Mouse (Mus musculus) heart, embryonic 11.5 days (tissue): ENCODE data around the gene Slc25a21. TPM values are rescaled to one million over a fixed set of nuclear protein-coding genes. Genes with fewer than 3 reads are reported as not detected.

Experiments used
- ATAC-seq: fragments of 200-750 bp; cut with Nextera tagmentation; replicated peaks from 2 replicates; pipeline ENCODE4 v1.8.0; 2017; ENCODE audit warnings: moderate library complexity; ENCODE audit not compliant: insufficient number of reproducible peaks, low FRiP score, low TSS enrichment
- H3K27ac ChIP-seq: fragments of 300-500 bp; sonication (generic); 2 replicates; pipeline ENCODE4 v1.5.1; 2014; ENCODE audit warnings: mild to moderate bottlenecking, low read depth, low read length
- H3K27me3 ChIP-seq: fragments of 300-500 bp; sonication (generic); 2 replicates; pipeline ENCODE4 v1.6.1; 2014; ENCODE audit warnings: mild to moderate bottlenecking, low read length, mixed read lengths; ENCODE audit not compliant: control insufficient read depth, insufficient read depth
- H3K36me3 ChIP-seq: fragments of 300-500 bp; sonication (generic); 2 replicates; pipeline ENCODE4 v1.6.1; 2014; ENCODE audit warnings: mild to moderate bottlenecking, low read length, moderate library complexity, mixed read lengths; ENCODE audit not compliant: control insufficient read depth, insufficient read depth
- H3K4me1 ChIP-seq: fragments of 300-500 bp; sonication (generic); 2 replicates; pipeline ENCODE4 v1.6.1; 2014; ENCODE audit warnings: low read length; ENCODE audit not compliant: control insufficient read depth, insufficient read depth
- H3K4me2 ChIP-seq: fragments of 300-500 bp; sonication (generic); 2 replicates; pipeline ENCODE4 v1.6.1; 2014; ENCODE audit warnings: mild to moderate bottlenecking, moderate library complexity
- H3K4me3 ChIP-seq: fragments of 300-500 bp; sonication (generic); 2 replicates; pipeline ENCODE4 v1.5.1; 2014; ENCODE audit warnings: low read depth, low read length
- H3K9ac ChIP-seq: fragments of 300-500 bp; sonication (generic); 2 replicates; pipeline ENCODE4 v1.6.1; 2014; ENCODE audit warnings: mild to moderate bottlenecking, low read depth, low read length, moderate library complexity
- H3K9me3 ChIP-seq: fragments of 300-500 bp; sonication (generic); replicated peaks from 2 replicates; pipeline ENCODE4 v1.6.1; 2016; ENCODE audit warnings: low read length; ENCODE audit not compliant: control insufficient read depth
- WGBS: fragments of 180-500 bp; shearing (Covaris S2); extraction: QIAGEN DNeasy Blood & Tissue Kit; methylation state at CpG from one replicate; pipeline ENCODE4 v1.1.7; 2014; ENCODE audit not compliant: insufficient replicate concordance; 5-methylcytosine and 5-hydroxymethylcytosine counted together
- polyA plus RNA-seq: library from polyadenylated mRNA; unstranded; fragments of >200 nt; fragmentation: Nextera tagmentation; extraction: Ambion mirVana; gene quantifications from 2 replicates; pipeline ENCODE4 v1.2.1, GENCODE M21; 2014

The Slc25a21 gene
- 4.1 and 6.4 TPM in 2 replicates for polyA plus RNA-seq

- peaks cover 10% of the 10 kb centered on the region; the same call in 1 of the 2 replicates for H3K27me3 ChIP-seq
- peak; percentile 67 for ATAC-seq
- H3K9me3 ChIP-seq = no peaks in the 10 kb centered on the region
- WGBS = 45% methylated on average over 10 of the region's 10 CpGs
- H3K4me3 ChIP-seq = peak within 1 kb of the TSS; percentile 48
- H3K4me1 ChIP-seq = no peaks in the 10 kb centered on the region; the same call in 1 of the 2 replicates
- H3K36me3 ChIP-seq = no peaks in the 10 kb centered on the region
- H3K27ac ChIP-seq = peak within 1 kb of the TSS; percentile 86
- peak within 1 kb of the TSS; percentile 70 for H3K9ac ChIP-seq
- peak within 1 kb of the TSS; percentile 87 for H3K4me2 ChIP-seq
Measured at GRCm38 (mm10) chr12:57197363-57198026, at the start of gene Slc25a21. Gene Slc25a21 (minus strand): TSS chr12:57197472.

- H3K4me1 ChIP-seq = no peaks in the 10 kb centered on the region
- no peak for ATAC-seq
- H3K36me3 ChIP-seq = peaks cover 8% of the 10 kb centered on the region; the same call in 1 of the 2 replicates
- H3K4me3 ChIP-seq = no peak overlapping the region
- H3K27ac ChIP-seq = no peak overlapping the region
- H3K4me2 ChIP-seq = no peak overlapping the region
- H3K9me3 ChIP-seq = no peaks in the 10 kb centered on the region
- WGBS = 82% methylated on average over 5 of the region's 5 CpGs
- no peaks in the 10 kb centered on the region for H3K27me3 ChIP-seq
- no peak overlapping the region for H3K9ac ChIP-seq
Measured at GRCm38 (mm10) chr12:57243671-57244495, 46.6 kb upstream of the Slc25a21 start.

DNA sequence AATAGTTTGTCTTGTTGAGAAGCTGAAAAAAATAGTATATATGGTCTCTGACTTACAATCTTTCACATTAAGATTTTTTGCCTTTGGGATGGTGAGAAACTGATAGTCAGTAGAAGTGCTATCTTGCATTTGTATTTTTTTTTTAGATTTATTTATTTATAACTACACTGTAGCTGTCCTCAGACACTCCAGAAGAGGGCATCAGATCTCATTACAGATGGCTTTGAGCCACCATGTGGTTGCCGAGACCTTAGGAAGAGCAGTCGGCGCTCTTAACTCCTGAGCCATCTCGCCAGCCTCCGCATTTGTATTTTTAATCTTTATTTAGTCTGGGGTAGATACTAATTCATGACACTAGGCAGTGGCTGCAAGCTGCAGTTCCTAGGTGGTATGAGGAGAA lies 36.1 kb upstream of the Slc25a21 start:
- no peaks in the 10 kb centered on the region for H3K9me3 ChIP-seq
- no peak overlapping the region for H3K4me2 ChIP-seq
- H3K4me1 ChIP-seq = peaks cover 5% of the 10 kb centered on the region; the same call in 1 of the 2 replicates
- no peak overlapping the region for H3K27ac ChIP-seq
- no peak overlapping the region for H3K9ac ChIP-seq
- no peaks in the 10 kb centered on the region for H3K36me3 ChIP-seq
- H3K4me3 ChIP-seq = no peak overlapping the region
- no peaks in the 10 kb centered on the region for H3K27me3 ChIP-seq
- WGBS = 75% methylated on average over 5 of the region's 5 CpGs
- ATAC-seq = no peak

DNA sequence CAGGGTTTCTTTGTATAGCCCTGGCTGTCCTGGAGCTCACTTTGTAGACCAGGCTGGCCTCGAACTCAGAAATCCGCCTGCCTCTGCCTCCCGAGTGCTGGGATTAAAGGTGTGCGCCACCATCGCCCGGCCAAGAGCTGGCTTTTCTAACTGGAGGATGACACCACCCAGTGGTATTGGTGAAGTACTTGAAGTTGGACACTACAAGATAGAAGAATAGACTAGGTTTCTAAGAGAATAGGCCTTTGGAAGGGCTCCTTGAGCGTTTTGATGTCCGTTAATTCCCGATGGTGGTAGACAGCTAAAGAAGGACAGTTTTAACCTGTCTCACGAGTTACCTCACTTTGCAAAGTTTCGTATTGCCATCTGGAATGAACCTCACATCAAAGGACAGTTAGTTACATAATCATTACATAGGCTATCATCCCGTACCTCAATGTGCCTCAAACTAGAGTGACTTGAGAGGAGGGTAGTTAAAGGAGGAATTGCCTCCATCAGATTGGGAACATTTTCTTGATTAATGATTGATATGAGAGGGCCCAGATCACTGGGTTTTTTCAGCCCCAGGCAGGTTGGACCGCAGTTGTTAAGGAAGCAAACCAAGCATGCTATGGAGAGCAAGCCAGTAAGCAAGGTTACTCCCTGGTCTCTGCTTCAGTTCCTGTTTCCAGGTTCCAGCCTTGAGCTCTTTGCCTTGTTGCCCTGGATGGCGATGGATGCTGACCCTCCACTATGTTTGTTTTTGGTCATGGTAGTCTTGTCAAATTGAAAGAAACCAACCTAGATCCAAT lies 34.0 kb upstream of the Slc25a21 start:
- peak overlapping the region; percentile 76 for H3K4me3 ChIP-seq
- no peak for ATAC-seq
- no peaks in the 10 kb centered on the region for H3K36me3 ChIP-seq
- peak overlapping the region; percentile 93 for H3K9ac ChIP-seq
- H3K27me3 ChIP-seq = no peaks in the 10 kb centered on the region
- H3K4me1 ChIP-seq = peaks cover 5% of the 10 kb centered on the region; the same call in 1 of the 2 replicates
- 65% methylated on average over 14 of the region's 14 CpGs for WGBS
- H3K9me3 ChIP-seq = no peaks in the 10 kb centered on the region
- H3K4me2 ChIP-seq = peak overlapping the region; percentile 74
- H3K27ac ChIP-seq = peak overlapping the region; percentile 92; the same call in 1 of the 2 replicates

DNA sequence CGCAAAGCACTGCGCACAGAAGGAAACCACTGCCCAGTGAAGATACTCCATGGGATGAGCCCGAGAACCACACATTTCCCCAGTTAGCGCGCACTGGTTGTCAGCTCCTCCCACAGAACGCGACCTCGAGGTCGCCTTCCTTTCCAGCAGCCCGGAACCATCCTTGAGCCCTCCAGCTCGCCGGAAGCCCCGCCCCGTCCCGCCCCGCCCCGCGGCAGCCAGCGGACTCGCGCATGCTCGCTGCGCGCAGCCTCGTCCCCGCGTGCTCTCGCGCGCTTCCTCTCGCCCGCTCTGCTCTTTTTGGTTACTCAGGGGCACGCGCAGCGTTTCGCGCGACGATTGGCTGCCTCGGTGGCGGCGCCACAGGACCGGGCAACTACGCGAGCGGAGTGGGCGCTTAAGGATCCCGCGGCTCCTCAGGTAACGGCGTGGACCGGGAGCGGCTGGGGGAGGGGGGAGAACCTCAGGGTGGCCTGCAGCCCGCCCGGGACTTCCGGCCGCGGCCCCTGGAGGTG lies 33.0 kb upstream of the Slc25a21 start, which contains the start of the genes Prps1l3 and Mipol1:
TSS of gene Prps1l3 (plus strand) at position 221 of the 515 bp plus-strand sequence.
TSS of gene Mipol1 (plus strand) at position 236 of the 515 bp plus-strand sequence.
- H3K9me3 ChIP-seq = no peaks in the 10 kb centered on the region
- peaks cover 5% of the 10 kb centered on the region; the same call in 1 of the 2 replicates for H3K4me1 ChIP-seq
- H3K36me3 ChIP-seq = no peaks in the 10 kb centered on the region
- under 1% methylated on average over 58 of the region's 58 CpGs for WGBS
- peak within 1 kb of the TSS; percentile 92 for H3K27ac ChIP-seq
- peak; percentile 95 for ATAC-seq
- H3K4me2 ChIP-seq = peak within 1 kb of the TSS; percentile 74
- peak within 1 kb of the TSS; percentile 93 for H3K9ac ChIP-seq
- no peaks in the 10 kb centered on the region for H3K27me3 ChIP-seq
- H3K4me3 ChIP-seq = peak within 1 kb of the TSS; percentile 76

DNA sequence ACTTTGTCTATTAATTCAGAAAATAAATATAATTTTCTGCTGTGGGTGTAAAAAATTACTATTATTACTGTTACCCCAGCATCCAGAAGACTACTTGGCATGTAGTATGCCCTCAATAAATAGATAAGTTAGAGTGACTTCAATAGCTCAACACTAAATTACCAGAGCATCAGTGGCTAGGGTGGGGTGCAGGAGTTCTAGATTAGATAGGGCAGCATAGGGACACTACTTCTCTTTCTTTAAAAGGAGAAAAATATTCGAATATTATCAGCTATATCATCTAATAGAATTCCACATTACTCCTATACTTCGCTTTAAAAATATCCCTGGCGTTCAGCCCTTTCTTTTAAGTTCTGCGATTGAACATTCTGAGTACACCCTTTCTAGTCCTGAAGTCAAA lies 32.4 kb upstream of the Slc25a21 start:
- no peaks in the 10 kb centered on the region for H3K36me3 ChIP-seq
- H3K27me3 ChIP-seq = no peaks in the 10 kb centered on the region
- peaks cover 5% of the 10 kb centered on the region; the same call in 1 of the 2 replicates for H3K4me1 ChIP-seq
- peak overlapping the region; percentile 92 for H3K27ac ChIP-seq
- H3K9ac ChIP-seq = peak overlapping the region; percentile 66; the same call in 1 of the 2 replicates
- H3K9me3 ChIP-seq = no peaks in the 10 kb centered on the region
- peak overlapping the region; percentile 74 for H3K4me2 ChIP-seq
- peak overlapping the region; percentile 76 for H3K4me3 ChIP-seq
- ATAC-seq = no peak
- WGBS = 28% methylated on average over 4 of the region's 4 CpGs

- Histone ChIP-seq H3K4me2 (no peak overlapping the region), H3K4me3 (no peak overlapping the region), H3K27me3 (no peaks in the 10 kb centered on the region), H3K9ac (no peak overlapping the region), H3K9me3 (no peaks in the 10 kb centered on the region), H3K27ac (no peak overlapping the region), H3K4me1 (peaks cover 5% of the 10 kb centered on the region; the same call in 1 of the 2 replicates), H3K36me3 (no peaks in the 10 kb centered on the region)
- 82% methylated on average over 4 of the region's 8 CpGs for WGBS
- ATAC-seq = no peak
Measured at GRCm38 (mm10) chr12:57227776-57228175, 30.5 kb upstream of the Slc25a21 start.

DNA sequence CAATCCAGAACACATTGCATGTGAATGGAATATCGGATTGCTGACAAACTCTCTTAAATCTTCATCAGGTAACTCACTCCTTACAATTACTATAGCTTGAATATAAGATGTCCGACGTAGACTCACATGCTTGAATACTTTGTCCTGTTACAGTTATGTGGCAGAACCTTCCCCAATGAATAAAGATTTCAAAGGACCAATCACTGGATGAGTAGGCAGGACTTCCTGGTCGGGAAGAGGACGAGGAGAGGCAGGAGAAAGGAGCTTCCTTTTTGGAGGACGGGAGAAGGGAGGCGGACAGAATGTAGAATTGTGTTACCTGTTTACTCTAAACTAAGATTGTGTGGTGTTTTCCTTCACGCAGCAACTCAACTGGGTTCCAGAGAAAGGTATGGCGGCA lies 29.1 kb upstream of the Slc25a21 start:
- no peak overlapping the region for H3K27ac ChIP-seq
- H3K9me3 ChIP-seq = no peaks in the 10 kb centered on the region
- ATAC-seq = no peak
- 77% methylated on average over 9 of the region's 9 CpGs for WGBS
- no peaks in the 10 kb centered on the region for H3K27me3 ChIP-seq
- no peak overlapping the region for H3K4me2 ChIP-seq
- no peak overlapping the region for H3K4me3 ChIP-seq
- H3K4me1 ChIP-seq = peaks cover 3% of the 10 kb centered on the region; the same call in 1 of the 2 replicates
- H3K36me3 ChIP-seq = no peaks in the 10 kb centered on the region
- no peak overlapping the region for H3K9ac ChIP-seq
